Mouse (Mus musculus): ENCODE results near the gene Bri3.

DNA sequence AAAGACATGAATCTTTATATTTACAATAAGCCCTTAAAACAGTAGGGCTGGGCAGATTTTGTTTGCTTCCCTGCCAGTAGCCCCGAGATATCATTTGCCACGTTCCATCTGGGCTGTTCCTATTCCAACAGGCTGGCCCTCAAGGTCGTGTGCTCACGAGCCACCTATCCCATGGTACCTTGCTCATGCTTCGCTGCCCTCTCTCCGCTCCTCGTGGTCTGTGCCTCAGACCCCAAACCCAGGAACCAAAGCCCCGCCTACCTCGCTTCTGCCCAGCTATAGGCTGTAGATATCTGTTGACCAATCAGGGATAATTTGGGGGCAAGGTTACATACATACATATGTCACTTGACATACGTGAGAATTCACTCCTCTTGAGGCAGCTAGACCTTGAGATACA, 3.1 kb downstream of the Bri3 start:
- TF ChIP-seq CTCF (IDR thresholded peaks at IDR 0.05; ENCODE audit: borderline replicate concordance, insufficient read depth, low read length) (no peak), POLR2A (IDR thresholded peaks at IDR 0.05; ENCODE audit: low read depth, low read length) (no peak)
